In genomic region chr14:57057204-57057562, GRCm38 (mm10) we compare ENCODE assay signal across 8 mouse cellular contexts. TPM values are rescaled to one million over a fixed set of nuclear protein-coding genes. Genes with fewer than 3 reads are reported as not detected.
A peak's percentile ranks its signal among the peaks of the same experiment; 100 is the strongest.
DNase-seq lines count a peak whose midpoint lies in the region; TF ChIP-seq lines count a peak whose summit lies in the region.

No protein-coding gene starts in this region.

- DNase-seq in gastrocnemius, adult 2 months = no peak
- DNase-seq in gastrocnemius, postnatal 14 days = no peak
- DNase-seq in hindbrain, embryonic 10.5 days (ENCODE audit: low spot score) = no peak
- no peak for DNase-seq in midbrain, embryonic 10.5 days (ENCODE audit: low spot score)
- no peak for DNase-seq in right cerebral cortex, postnatal 4 days
- DNase-seq in frontal cortex, postnatal 36 days (ENCODE audit: low spot score in 2 of 2) = no peak
- no peak for DNase-seq in thymus, postnatal 36 days

- no peak for TF ChIP-seq CTCF in gastrocnemius, adult 2 months (IDR thresholded peaks at IDR 0.05)
- no peak for TF ChIP-seq CTCF in E14TG2a.4 (conservative IDR thresholded peaks at IDR 0.05; ENCODE audit: low read length)

- H3K9me3 ChIP-seq in E14TG2a.4 (ENCODE audit: low read length) = no peaks in the 10 kb centered on the region
- H3K9me3 ChIP-seq in hindbrain, embryonic 10.5 days = no peaks in the 10 kb centered on the region
- H3K9me3 ChIP-seq in midbrain, embryonic 10.5 days (replicated peaks) = no peaks in the 10 kb centered on the region

- H3K4me3 ChIP-seq in gastrocnemius, adult 2 months = peak overlapping the region; percentile 66
- peak overlapping the region; percentile 91 for H3K4me3 ChIP-seq in E14TG2a.4 (replicated peaks; ENCODE audit: low read length)
- H3K4me3 ChIP-seq in hindbrain, embryonic 10.5 days = peak overlapping the region; percentile 61
- peak overlapping the region; percentile 72 for H3K4me3 ChIP-seq in midbrain, embryonic 10.5 days

- WGBS in hindbrain, embryonic 10.5 days = 4% methylated on average over 19 of the region's 19 CpGs
- WGBS in midbrain, embryonic 10.5 days = 4% methylated on average over 19 of the region's 19 CpGs

- H3K4me1 ChIP-seq in E14TG2a.4 (replicated peaks; ENCODE audit: low read depth, low read length) = peaks cover 9% of the 10 kb centered on the region
- H3K4me1 ChIP-seq in hindbrain, embryonic 10.5 days (replicated peaks) = peaks cover 10% of the 10 kb centered on the region
- peaks cover 13% of the 10 kb centered on the region for H3K4me1 ChIP-seq in midbrain, embryonic 10.5 days

- no peak overlapping the region for H3K27ac ChIP-seq in gastrocnemius, adult 2 months
- no peak overlapping the region; the same call in 1 of the 2 replicates for H3K27ac ChIP-seq in hindbrain, embryonic 10.5 days
- H3K27ac ChIP-seq in midbrain, embryonic 10.5 days (replicated peaks) = no peak overlapping the region

- no peaks in the 10 kb centered on the region for H3K36me3 ChIP-seq in E14TG2a.4 (ENCODE audit: insufficient read depth, low read length)
- H3K36me3 ChIP-seq in hindbrain, embryonic 10.5 days = no peaks in the 10 kb centered on the region
- H3K36me3 ChIP-seq in midbrain, embryonic 10.5 days = no peaks in the 10 kb centered on the region

- peaks cover 51% of the 10 kb centered on the region for H3K27me3 ChIP-seq in E14TG2a.4 (ENCODE audit: insufficient read depth, low read length)
- peaks cover 60% of the 10 kb centered on the region for H3K27me3 ChIP-seq in hindbrain, embryonic 10.5 days (ENCODE audit: insufficient read depth, poor library complexity, severe bottlenecking)
- H3K27me3 ChIP-seq in midbrain, embryonic 10.5 days (ENCODE audit: low read depth, poor library complexity, severe bottlenecking) = peaks cover 60% of the 10 kb centered on the region

- intact Hi-C loops in gastrocnemius, adult 2 months (cut with DNase I) = no loop called here
- intact Hi-C loops in gastrocnemius, postnatal 14 days (cut with DNase I; ENCODE audit: low total_unique reads) = no loop called here

RNA-seq across cellular contexts. Expression of gene Gja3, which starts 0.7 kb away (rescaled TPM):
- under 1 TPM; 0.25 to 0.54 TPM for total RNA-seq in gastrocnemius, adult 2 months (2021)
- 1 to 10 TPM in 1 of 2 experiments, under 1 TPM in 1; 0.64 to 1.9 TPM for total RNA-seq in gastrocnemius, postnatal 14 days (2021)
- not detected in 2 replicates for polyA plus RNA-seq in hindbrain, embryonic 10.5 days (2016; fragmentation: Nextera tagmentation; extraction: Ambion mirVana)
- polyA plus RNA-seq in midbrain, embryonic 10.5 days (2016; fragmentation: Nextera tagmentation; extraction: Ambion mirVana) = 0.15 TPM in 1 of 2 replicates, not detected in the other

RNA-seq across cellular contexts. Expression of gene Gjb2, which starts 47.3 kb away (rescaled TPM):
- under 1 TPM in 1 of 2 experiments, not detected in 1; 0.28 TPM for total RNA-seq in gastrocnemius, adult 2 months (2021)
- total RNA-seq in gastrocnemius, postnatal 14 days (2021) = under 1 TPM; 0.40 to 0.55 TPM
- polyA plus RNA-seq in hindbrain, embryonic 10.5 days (2016; fragmentation: Nextera tagmentation; extraction: Ambion mirVana) = 4.4 and 9.0 TPM in 2 replicates
- polyA plus RNA-seq in midbrain, embryonic 10.5 days (2016; fragmentation: Nextera tagmentation; extraction: Ambion mirVana) = 0.70 and 3.4 TPM in 2 replicates

RNA-seq across cellular contexts. Expression of gene Gm4491, which starts 58.5 kb away (rescaled TPM):
- total RNA-seq in gastrocnemius, adult 2 months (2021) = not detected
- not detected for total RNA-seq in gastrocnemius, postnatal 14 days (2021)
- not detected in 2 replicates for polyA plus RNA-seq in hindbrain, embryonic 10.5 days (2016; fragmentation: Nextera tagmentation; extraction: Ambion mirVana)
- not detected in 2 replicates for polyA plus RNA-seq in midbrain, embryonic 10.5 days (2016; fragmentation: Nextera tagmentation; extraction: Ambion mirVana)
